Mouse (Mus musculus) lung, embryonic 15.5 days (tissue): ENCODE results near the gene Bcat1. TPM values are rescaled to one million over a fixed set of nuclear protein-coding genes. Genes with fewer than 3 reads are reported as not detected.

ENCODE experiments used
- ATAC-seq: fragments of 200-750 bp; cut with Nextera tagmentation; 2 replicates; pipeline ENCODE4 v1.8.0; 2017; ENCODE audit warnings: moderate number of reproducible peaks, borderline replicate concordance; ENCODE audit not compliant: low FRiP score, low TSS enrichment; ENCODE audit errors: extremely low read depth
- H3K27ac ChIP-seq: fragments of 300-500 bp; sonication (generic); 2 replicates; pipeline ENCODE4 v1.5.1; 2015; ENCODE audit warnings: moderate library complexity, mild to moderate bottlenecking, inconsistent platforms
- H3K27me3 ChIP-seq: fragments of 300-500 bp; sonication (generic); 2 replicates; pipeline ENCODE4 v1.6.1; 2015; ENCODE audit warnings: inconsistent platforms
- H3K36me3 ChIP-seq: fragments of 300-500 bp; sonication (generic); 2 replicates; pipeline ENCODE4 v1.6.1; 2015; ENCODE audit warnings: inconsistent platforms
- H3K4me1 ChIP-seq: fragments of 300-500 bp; sonication (generic); 2 replicates; pipeline ENCODE4 v1.6.1; 2015; ENCODE audit warnings: inconsistent platforms
- H3K4me2 ChIP-seq: fragments of 300-500 bp; sonication (generic); 2 replicates; pipeline ENCODE4 v1.6.1; 2015; ENCODE audit warnings: inconsistent platforms, mild to moderate bottlenecking, moderate library complexity
- H3K4me3 ChIP-seq: fragments of 300-500 bp; sonication (generic); 2 replicates; pipeline ENCODE4 v1.5.1; 2015; ENCODE audit warnings: mild to moderate bottlenecking, inconsistent platforms
- H3K9ac ChIP-seq: fragments of 300-500 bp; sonication (generic); 2 replicates; pipeline ENCODE4 v1.6.1; 2015; ENCODE audit warnings: inconsistent platforms
- H3K9me3 ChIP-seq: fragments of 300-500 bp; sonication (generic); 2 replicates; pipeline ENCODE4 v1.6.1; 2016; ENCODE audit warnings: inconsistent platforms
- WGBS: fragments of 180-500 bp; shearing (Covaris S2); methylation state at CpG from one replicate; pipeline ENCODE4 v1.1.7; 2015; 5-methylcytosine and 5-hydroxymethylcytosine counted together
- polyA plus RNA-seq: library from polyadenylated mRNA; unstranded; fragments of >200 nt; fragmentation: Nextera tagmentation; extraction: Ambion mirVana; gene quantifications from 2 replicates; pipeline ENCODE4 v1.2.1, GENCODE M21; 2015

Gene Bcat1
- polyA plus RNA-seq, 1 experiment from 2014 or later = 7.5 TPM

DNA sequence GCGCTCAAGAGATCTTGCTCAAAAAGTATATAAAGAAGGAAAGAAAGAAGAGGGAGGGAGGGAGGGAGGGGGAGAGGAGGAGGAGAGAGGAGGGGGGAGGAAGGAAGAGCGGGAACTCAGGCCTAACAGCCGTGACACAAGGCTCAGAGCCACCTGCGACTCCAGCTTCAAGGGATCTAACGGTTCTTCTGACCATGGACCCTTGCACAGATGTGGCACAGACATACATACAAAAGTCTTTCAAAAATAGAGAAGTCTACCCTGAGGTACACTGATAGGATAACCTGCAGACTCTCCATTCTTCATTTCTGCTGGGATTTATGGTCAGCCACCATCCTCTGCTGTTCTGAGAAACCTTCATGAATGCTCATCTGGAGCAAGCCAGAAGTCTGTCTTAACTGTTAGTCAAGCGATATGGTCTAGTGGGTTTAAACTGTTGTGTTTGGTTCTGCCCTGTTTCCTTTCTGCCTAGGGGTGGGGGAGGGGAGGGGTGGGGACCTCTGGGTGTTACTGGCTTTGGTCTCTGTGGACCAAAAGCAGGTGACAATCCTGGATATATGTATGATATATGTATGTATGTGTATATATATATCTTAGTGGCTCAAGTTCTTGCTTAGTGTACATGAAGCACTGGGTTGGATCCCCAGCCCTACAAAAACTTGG is 14.3 kb upstream of the Bcat1 start:
- H3K36me3 ChIP-seq = no peaks in the 10 kb centered on the region
- no peaks in the 10 kb centered on the region for H3K27me3 ChIP-seq
- no peak overlapping the region for H3K4me3 ChIP-seq
- H3K9me3 ChIP-seq = no peaks in the 10 kb centered on the region
- H3K27ac ChIP-seq = no peak overlapping the region
- H3K9ac ChIP-seq = no peak overlapping the region
- ATAC-seq = no peak
- H3K4me2 ChIP-seq = no peak overlapping the region
- no peaks in the 10 kb centered on the region for H3K4me1 ChIP-seq
- 72% methylated on average over 6 of the region's 6 CpGs for WGBS

DNA sequence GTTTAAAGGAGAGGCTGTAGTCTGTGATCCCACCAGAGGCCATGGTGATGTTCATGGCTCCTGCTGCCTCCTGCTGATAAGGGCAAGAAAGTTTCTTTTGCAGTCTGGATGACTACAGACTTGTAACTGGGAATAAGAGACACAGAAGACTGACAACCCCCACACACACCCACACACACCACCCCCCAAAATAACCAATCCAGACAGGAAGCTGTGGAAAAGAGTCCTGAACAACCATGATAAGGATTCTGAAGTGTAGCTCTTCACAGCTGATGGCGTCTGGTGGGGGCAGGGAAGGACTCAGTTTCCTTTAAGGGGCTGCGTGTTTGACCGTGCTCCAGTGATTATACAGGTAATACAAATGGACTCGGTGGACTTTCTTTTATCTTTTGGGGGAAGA is 13.4 kb upstream of the Bcat1 start:
- H3K36me3 ChIP-seq = no peaks in the 10 kb centered on the region
- H3K9ac ChIP-seq = no peak overlapping the region
- no peaks in the 10 kb centered on the region for H3K27me3 ChIP-seq
- no peak overlapping the region for H3K4me3 ChIP-seq
- ATAC-seq = no peak
- no peak overlapping the region for H3K27ac ChIP-seq
- no peaks in the 10 kb centered on the region for H3K4me1 ChIP-seq
- WGBS = 43% methylated on average over 4 of the region's 4 CpGs
- no peak overlapping the region for H3K4me2 ChIP-seq
- H3K9me3 ChIP-seq = no peaks in the 10 kb centered on the region

- H3K36me3 ChIP-seq = no peaks in the 10 kb centered on the region
- no peaks in the 10 kb centered on the region for H3K4me1 ChIP-seq
- no peak overlapping the region for H3K27ac ChIP-seq
- no peaks in the 10 kb centered on the region for H3K9me3 ChIP-seq
- no peak overlapping the region for H3K4me2 ChIP-seq
- no peak for ATAC-seq
- no peak overlapping the region for H3K4me3 ChIP-seq
- 45% methylated on average over 4 of the region's 4 CpGs for WGBS
- no peak overlapping the region for H3K9ac ChIP-seq
- H3K27me3 ChIP-seq = no peaks in the 10 kb centered on the region
Observed at GRCm38 (mm10) chr6:145088451-145089113, 12.6 kb upstream of the Bcat1 start.

DNA sequence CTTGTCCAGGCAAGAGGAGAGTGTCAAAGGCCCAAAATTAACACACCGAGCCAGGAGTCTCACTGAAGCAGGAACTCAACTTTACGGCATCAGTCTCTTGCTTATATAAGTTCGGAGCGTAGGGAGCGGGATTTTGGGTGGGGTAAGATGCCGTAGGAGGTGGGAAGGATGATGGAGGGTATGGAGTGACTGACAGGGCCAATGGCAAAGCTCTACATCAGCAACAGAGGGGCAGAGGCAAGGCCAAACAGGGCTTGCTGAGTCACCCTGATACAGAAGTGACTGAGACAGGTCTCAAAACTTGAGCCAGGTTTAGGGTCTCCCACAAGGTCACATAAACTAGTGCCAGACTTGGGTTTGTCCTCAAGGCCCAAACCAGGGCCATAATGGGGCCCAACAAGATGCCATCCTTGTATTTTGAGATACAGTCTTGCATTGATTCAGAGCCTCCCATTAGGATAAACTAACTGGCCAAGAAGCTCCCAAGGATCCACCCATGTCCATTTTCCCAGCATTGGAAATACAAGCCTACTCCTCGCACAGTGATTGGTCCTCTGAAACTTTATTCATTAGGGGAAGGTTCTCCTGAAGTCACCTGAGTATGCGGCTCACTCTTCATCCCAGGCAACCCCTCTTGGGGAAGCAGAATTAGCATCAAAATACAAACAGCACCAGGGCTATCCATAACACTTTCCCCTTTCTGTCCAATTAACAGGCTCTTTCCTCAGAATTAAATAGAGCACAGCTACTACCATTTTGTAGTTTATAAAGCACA is 8.5 kb upstream of the Bcat1 start:
- no peak overlapping the region for H3K27ac ChIP-seq
- no peak for ATAC-seq
- H3K4me3 ChIP-seq = no peak overlapping the region
- no peaks in the 10 kb centered on the region for H3K27me3 ChIP-seq
- H3K36me3 ChIP-seq = no peaks in the 10 kb centered on the region
- 92% methylated on average over 8 of the region's 8 CpGs for WGBS
- no peaks in the 10 kb centered on the region for H3K4me1 ChIP-seq
- H3K9me3 ChIP-seq = no peaks in the 10 kb centered on the region
- no peak overlapping the region for H3K9ac ChIP-seq
- H3K4me2 ChIP-seq = no peak overlapping the region

DNA sequence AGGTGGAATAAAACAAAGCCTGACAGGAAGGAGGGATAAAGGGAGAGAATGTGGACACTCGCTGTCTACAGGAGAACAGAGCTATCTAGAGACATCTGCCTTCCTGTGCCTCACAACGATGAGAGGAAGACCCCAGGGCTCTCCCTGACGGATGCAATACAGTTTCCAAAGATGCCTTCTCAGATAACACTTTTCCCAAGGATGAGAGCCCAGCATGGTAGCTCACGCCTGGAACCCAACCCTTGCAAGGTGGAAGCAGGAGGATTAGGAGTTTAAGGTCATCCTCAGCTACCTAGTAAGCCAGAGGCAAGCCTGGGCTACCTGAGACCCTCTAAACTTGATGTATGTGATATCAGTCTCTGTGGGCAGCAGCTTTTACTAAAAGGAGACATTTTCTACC is 5.7 kb upstream of the Bcat1 start:
- 61% methylated on average over 4 of the region's 4 CpGs for WGBS
- Histone ChIP-seq H3K4me2 (no peak overlapping the region), H3K27me3 (0 out of 2 replicates have a peak, but pooled peaks cover 3% of the 10 kb centered on the region), H3K9me3 (no peaks in the 10 kb centered on the region), H3K9ac (no peak overlapping the region), H3K36me3 (no peaks in the 10 kb centered on the region), H3K4me1 (no peaks in the 10 kb centered on the region), H3K4me3 (no peak overlapping the region), H3K27ac (no peak overlapping the region)
- no peak for ATAC-seq

DNA sequence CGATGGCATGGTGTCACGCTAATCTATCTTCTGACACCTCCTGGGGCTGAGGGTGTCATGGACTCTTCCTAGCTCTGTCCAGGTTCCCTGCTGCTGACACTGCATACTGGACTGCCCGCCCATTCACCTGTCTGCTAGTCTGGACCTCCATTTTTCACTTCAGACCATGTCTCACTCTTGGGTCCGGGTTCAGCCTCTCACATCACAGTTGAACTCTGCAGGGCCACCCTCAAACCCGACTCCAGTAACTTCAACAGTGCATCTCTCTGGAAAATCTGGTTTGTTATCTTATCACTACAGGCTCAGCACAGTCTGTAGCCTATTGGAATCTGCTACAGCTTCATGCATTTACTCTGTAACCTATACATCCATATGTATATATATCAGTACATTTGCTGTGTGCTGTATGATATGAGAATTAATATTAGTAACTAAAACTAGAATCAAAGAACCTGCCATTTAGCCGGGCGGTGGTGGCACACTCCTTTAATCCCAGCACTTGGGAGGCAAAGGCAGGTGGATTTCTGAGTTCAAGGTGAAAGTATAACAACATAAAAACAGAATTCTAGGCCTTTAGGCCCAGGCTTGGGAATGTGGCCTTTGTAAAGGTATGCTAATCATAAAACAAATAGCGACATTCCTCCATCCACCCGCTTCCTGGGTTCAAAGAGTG is 3.2 kb upstream of the Bcat1 start:
- Histone ChIP-seq H3K4me2 (no peak overlapping the region), H3K4me3 (no peak overlapping the region), H3K27ac (no peak overlapping the region), H3K4me1 (peaks cover 14% of the 10 kb centered on the region), H3K9me3 (no peaks in the 10 kb centered on the region), H3K27me3 (peaks cover 24% of the 10 kb centered on the region), H3K36me3 (no peaks in the 10 kb centered on the region), H3K9ac (no peak overlapping the region)
- 56% methylated on average over 9 of the region's 9 CpGs for WGBS
- no peak for ATAC-seq

DNA sequence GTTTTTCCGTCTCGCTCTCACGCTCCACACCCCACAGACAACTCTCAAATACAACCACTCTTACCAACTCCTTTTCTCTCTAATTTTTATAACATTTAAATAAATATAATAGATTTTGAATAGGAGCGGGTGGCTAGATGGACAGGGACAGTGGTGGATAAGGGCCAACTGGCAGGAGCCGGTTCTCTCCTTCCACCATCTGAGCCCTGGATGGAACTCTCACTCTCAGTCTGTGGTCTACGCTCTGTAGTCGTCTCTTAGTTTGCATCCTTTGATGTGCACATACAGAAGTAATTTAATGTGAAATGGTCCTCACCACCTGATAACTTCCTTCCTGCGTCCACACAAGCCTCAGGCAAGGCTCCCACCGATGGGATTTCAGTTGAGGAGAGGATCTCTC is 302 bp upstream of the Bcat1 start:
- Histone ChIP-seq H3K36me3 (no peaks in the 10 kb centered on the region), H3K27ac (no peak overlapping the region), H3K4me3 (peak overlapping the region; percentile 40), H3K9ac (no peak overlapping the region), H3K27me3 (peaks cover 32% of the 10 kb centered on the region), H3K4me1 (peaks cover 14% of the 10 kb centered on the region), H3K4me2 (peak overlapping the region; percentile 91), H3K9me3 (no peaks in the 10 kb centered on the region)
- ATAC-seq = no peak
- WGBS = 17% methylated on average over 9 of the region's 9 CpGs

DNA sequence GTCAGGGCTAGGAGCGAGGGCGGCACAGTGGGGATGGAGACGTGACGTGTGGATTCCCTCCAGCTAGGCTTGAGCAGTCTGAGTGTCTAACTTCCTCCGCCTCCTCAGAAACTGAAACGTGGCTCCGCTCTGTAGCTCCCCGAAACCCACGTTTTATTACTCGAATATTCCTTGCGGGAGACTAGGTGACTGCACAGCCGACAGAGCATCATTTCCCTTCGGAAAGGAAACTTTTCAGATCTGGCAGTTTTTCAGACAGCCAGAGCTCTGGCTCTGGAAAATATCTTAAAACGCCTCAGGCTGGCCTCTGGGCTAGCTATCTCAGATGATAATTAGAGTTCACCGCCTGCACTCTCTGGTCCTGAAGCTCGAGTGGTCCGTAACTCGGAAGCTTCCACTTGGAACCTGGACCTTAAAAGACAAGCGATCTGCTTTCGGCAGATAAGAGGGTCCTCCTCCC is 866 bp downstream of the Bcat1 start:
- WGBS = under 1% methylated on average over 20 of the region's 20 CpGs
- H3K4me3 ChIP-seq = peak overlapping the region; percentile 40
- no peaks in the 10 kb centered on the region for H3K36me3 ChIP-seq
- peaks cover 32% of the 10 kb centered on the region for H3K27me3 ChIP-seq
- 0 out of 2 replicates have a peak, but pooled peaks have one; percentile 2 for ATAC-seq
- peak overlapping the region; percentile 91 for H3K4me2 ChIP-seq
- no peak overlapping the region for H3K27ac ChIP-seq
- peaks cover 14% of the 10 kb centered on the region for H3K4me1 ChIP-seq
- no peaks in the 10 kb centered on the region for H3K9me3 ChIP-seq
- peak overlapping the region; percentile 17; the same call in 1 of the 2 replicates for H3K9ac ChIP-seq

GRCm38 (mm10) chr6:145074461-145074860 is 1.5 kb downstream of the Bcat1 start:
- Histone ChIP-seq H3K4me2 (no peak overlapping the region), H3K27ac (no peak overlapping the region), H3K36me3 (no peaks in the 10 kb centered on the region), H3K4me3 (no peak overlapping the region), H3K4me1 (peaks cover 14% of the 10 kb centered on the region), H3K9ac (no peak overlapping the region), H3K27me3 (peaks cover 32% of the 10 kb centered on the region), H3K9me3 (no peaks in the 10 kb centered on the region)
- ATAC-seq = no peak

GRCm38 (mm10) chr6:145069921-145070320 is 6.1 kb downstream of the Bcat1 start:
- Histone ChIP-seq H3K27ac (no peak overlapping the region), H3K4me2 (no peak overlapping the region), H3K4me1 (peaks cover under 1% of the 10 kb centered on the region), H3K27me3 (peaks cover 11% of the 10 kb centered on the region), H3K9me3 (no peaks in the 10 kb centered on the region), H3K36me3 (no peaks in the 10 kb centered on the region), H3K4me3 (no peak overlapping the region), H3K9ac (no peak overlapping the region)
- 72% methylated on average over 2 of the region's 2 CpGs for WGBS
- ATAC-seq = no peak

GRCm38 (mm10) chr6:145069397-145069796 is 6.6 kb downstream of the Bcat1 start:
- H3K27ac ChIP-seq = no peak overlapping the region
- WGBS = 90% methylated on average over 7 of the region's 7 CpGs
- no peak for ATAC-seq

More at GRCm38 (mm10) chr6:145069397-145069796, 6.6 kb downstream of the Bcat1 start:
- Histone ChIP-seq H3K4me3 (no peak overlapping the region), H3K9me3 (no peaks in the 10 kb centered on the region), H3K4me1 (no peaks in the 10 kb centered on the region), H3K27me3 (peaks cover 9% of the 10 kb centered on the region), H3K36me3 (no peaks in the 10 kb centered on the region), H3K4me2 (no peak overlapping the region), H3K9ac (no peak overlapping the region)
